Mouse (Mus musculus) mammary gland, adult 2 months (tissue): ENCODE results near the gene Olfr390. TPM values are rescaled to one million over a fixed set of nuclear protein-coding genes. Genes with fewer than 3 reads are reported as not detected.

ENCODE experiments used
- polyA plus RNA-seq: library from polyadenylated mRNA; depleted of rRNA; stranded (reverse); fragments of >200 nt; gene quantifications from 2 replicates; pipeline ENCODE4 v1.2.3, GENCODE M21; 2012; ENCODE audit warnings: low replicate concordance; rRNA removed

The Olfr390 gene
- not detected in 2 replicates for polyA plus RNA-seq

GRCm38 (mm10) chr11:73782664-73783063 lies at the start of gene Olfr390:
TSS of gene Olfr390 (plus strand) at chr11:73782964.

DNA sequence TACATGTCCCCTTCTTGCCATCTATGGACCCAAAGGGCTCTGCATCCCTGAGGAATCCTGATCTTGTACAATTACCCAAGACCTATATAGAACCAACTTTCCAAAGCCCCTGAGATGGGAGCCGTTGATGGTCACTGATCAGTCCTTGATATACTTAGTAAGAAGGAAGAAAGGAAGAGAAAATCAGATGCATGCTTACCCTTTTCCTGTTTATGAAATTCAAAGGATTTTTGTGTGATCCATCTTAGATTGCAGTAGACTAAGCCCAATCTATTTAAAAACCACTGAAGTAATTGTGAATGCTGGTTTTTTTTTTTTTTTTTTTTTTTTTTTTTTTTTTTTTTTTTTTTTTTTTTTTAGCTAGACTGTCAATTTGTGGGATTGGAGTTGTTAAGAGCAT lies 2.2 kb upstream of the Olfr390 start, which contains the start of gene Olfr389:
TSS of gene Olfr389 (minus strand) at position 101 of the 400 bp plus-strand sequence.

DNA sequence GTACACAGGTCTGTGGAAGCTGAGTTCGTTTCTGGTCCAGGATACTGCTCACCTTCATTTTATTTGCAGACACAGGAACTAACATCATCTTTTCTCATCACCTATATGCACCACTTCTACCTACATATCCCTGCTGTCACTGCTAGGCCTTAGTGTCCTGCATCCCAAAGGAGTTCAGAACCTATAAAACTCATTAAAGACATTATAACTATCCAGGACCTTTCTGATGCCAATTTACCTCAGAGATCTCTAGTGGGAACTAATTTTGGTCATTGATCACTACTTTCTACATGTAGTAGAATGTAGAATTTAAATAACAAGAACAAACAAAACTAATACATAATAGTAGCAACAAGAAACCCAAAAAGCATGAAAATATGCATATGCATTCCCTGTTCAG lies 20.2 kb downstream of the Olfr390 start, which contains the start of gene Olfr391-ps:
TSS of gene Olfr391-ps (minus strand) at position 101 of the 400 bp plus-strand sequence.

DNA sequence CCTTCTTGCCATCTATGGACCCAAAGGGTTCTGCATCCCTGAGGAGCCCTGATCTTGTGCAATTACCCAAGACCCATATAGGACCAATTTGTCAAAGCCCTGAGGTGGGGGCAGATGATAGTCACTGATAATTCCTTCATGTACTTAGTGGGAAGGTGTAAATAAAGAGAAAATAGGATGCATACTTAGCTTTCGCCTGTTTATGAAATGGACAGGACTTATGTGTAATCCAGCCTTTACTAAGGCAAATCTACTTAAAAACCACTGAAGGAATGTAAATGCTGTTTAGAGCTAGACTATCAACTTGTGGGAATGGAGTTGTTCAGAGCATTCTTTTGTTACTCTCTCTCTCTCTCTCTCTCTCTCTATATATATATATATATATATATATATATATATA lies 34.2 kb downstream of the Olfr390 start, which contains the start of gene Olfr392:
TSS of gene Olfr392 (minus strand) at position 101 of the 400 bp plus-strand sequence.

Other genes starting within 250 kb of the Olfr390 start
- not detected in 2 replicates for gene Olfr385, start 190.0 kb upstream of the Olfr390 start, polyA plus RNA-seq
- gene Olfr384, start 184.4 kb upstream of the Olfr390 start, polyA plus RNA-seq, result not detected in 2 replicates
- not detected in 2 replicates for gene Zfp735, start 94.2 kb upstream of the Olfr390 start, polyA plus RNA-seq
- gene Olfr389, start 2.3 kb upstream of the Olfr390 start, polyA plus RNA-seq, result not detected in 2 replicates
- gene Olfr391-ps, start 20.1 kb downstream of the Olfr390 start, polyA plus RNA-seq, result not detected in 2 replicates
- not detected in 2 replicates for gene Olfr392, start 34.1 kb downstream of the Olfr390 start, polyA plus RNA-seq
- not detected in 2 replicates for gene Olfr393, start 68.5 kb downstream of the Olfr390 start, polyA plus RNA-seq
- gene Olfr394, start 107.8 kb downstream of the Olfr390 start, polyA plus RNA-seq, result not detected in 2 replicates
- not detected in 2 replicates for gene Olfr395, start 126.3 kb downstream of the Olfr390 start, polyA plus RNA-seq
- not detected in 2 replicates for gene Olfr23, start 153.7 kb downstream of the Olfr390 start, polyA plus RNA-seq
- gene Olfr397, start 177.9 kb downstream of the Olfr390 start, polyA plus RNA-seq, result not detected in 2 replicates
- not detected in 2 replicates for gene Olfr398, start 207.4 kb downstream of the Olfr390 start, polyA plus RNA-seq